Mouse (Mus musculus): Measurements from ENCODE around the gene Acp7. TPM values are rescaled to one million over a fixed set of nuclear protein-coding genes. Genes with fewer than 3 reads are reported as not detected.

Gene Acp7
- polyA plus RNA-seq, 1 experiment from 2014 or later: 0.29 TPM

DNA sequence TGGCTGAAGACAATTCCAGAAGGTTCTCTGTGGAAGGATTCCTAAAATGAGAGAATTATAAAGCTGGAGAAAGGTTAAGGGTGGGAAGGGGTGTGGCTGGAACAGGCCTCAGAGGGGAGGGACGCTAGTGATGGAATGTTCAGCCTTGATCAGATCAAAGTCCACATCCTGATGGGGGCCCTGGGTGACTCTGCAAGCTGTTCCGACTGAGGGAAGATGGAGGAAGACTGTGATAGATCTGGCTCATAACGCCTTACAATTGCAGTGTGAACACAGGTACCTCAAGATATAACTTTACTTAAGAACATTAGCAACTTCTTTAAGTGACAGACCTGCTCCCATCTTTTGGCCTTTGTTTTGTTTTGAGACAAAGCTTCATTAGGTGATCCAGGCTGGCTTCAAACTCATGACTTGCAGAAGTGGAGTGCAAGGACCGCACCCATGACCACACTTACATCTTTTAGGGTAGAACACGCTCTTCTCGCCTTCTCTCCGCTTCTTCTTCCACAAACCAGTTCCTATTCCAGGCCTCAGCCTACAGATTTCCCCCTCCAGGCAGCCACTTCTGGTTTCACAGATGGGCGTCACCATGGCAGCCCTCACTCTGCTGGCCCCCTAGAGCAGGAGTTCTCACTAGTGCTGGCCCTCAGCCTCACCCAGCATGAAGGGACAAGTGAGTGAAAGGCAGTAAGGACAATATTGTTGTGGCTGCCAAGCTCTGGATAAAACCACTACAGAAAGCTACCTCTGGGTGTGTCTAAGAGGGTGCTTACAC, 47.4 kb downstream of the Acp7 start:
- Histone ChIP-seq H3K4me3 (no peak overlapping the region), H3K9me3 (no peaks in the 10 kb centered on the region), H3K27me3 (no peaks in the 10 kb centered on the region), H3K27ac (replicated peaks) (no peak overlapping the region), H3K4me1 (replicated peaks) (peaks cover 57% of the 10 kb centered on the region), H3K36me3 (no peaks in the 10 kb centered on the region), H3K9ac (no peak overlapping the region), H3K4me2 (no peak overlapping the region)
- no peak for ATAC-seq (ENCODE audit: low FRiP score, low read depth)
- 83% methylated on average over 8 of the region's 8 CpGs for WGBS

GRCm38 (mm10) chr7:28582841-28583240, 48.3 kb downstream of the Acp7 start:
- ATAC-seq (ENCODE audit: low FRiP score, low read depth): no peak
- H3K36me3 ChIP-seq: no peaks in the 10 kb centered on the region
- H3K9ac ChIP-seq: no peak overlapping the region
- WGBS: 62% methylated on average over 11 of the region's 11 CpGs
- H3K27me3 ChIP-seq: no peaks in the 10 kb centered on the region
- H3K4me3 ChIP-seq: no peak overlapping the region
- H3K4me1 ChIP-seq (replicated peaks): peaks cover 53% of the 10 kb centered on the region
- no peak overlapping the region for H3K4me2 ChIP-seq
- H3K27ac ChIP-seq (replicated peaks): peak overlapping the region; percentile 18; the same call in 1 of the 2 replicates
- H3K9me3 ChIP-seq: no peaks in the 10 kb centered on the region

- 88% methylated on average over 4 of the region's 4 CpGs for WGBS
These were observed 49.4 kb downstream of the Acp7 start for GRCm38 (mm10) chr7:28581721-28582120.

DNA sequence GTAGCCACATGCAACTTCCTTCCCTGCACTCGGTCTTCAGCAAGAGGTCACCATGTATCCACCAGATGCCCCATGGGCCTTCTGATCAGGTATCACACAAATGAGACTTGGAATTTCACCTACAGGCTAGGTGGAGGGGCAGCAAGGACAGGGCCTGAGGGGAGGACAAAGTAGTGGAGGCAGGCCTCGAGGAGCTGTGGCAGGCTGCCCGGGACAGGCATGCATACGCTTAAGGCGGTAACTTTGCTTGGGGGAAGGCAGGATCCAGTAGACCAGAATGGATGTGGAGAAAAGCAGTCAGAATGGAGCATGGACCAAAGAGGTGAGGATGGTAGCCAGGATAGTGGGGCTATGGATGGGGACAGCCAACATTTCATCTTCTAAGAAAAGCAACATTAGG, 51.3 kb downstream of the Acp7 start:
- no peaks in the 10 kb centered on the region for H3K36me3 ChIP-seq
- H3K27ac ChIP-seq (replicated peaks): no peak overlapping the region
- ATAC-seq (ENCODE audit: low FRiP score, low read depth): no peak
- H3K27me3 ChIP-seq: no peaks in the 10 kb centered on the region
- peaks cover 38% of the 10 kb centered on the region for H3K4me1 ChIP-seq (replicated peaks)
- WGBS: 65% methylated on average over 5 of the region's 5 CpGs
- no peak overlapping the region for H3K9ac ChIP-seq
- no peaks in the 10 kb centered on the region for H3K9me3 ChIP-seq
- H3K4me2 ChIP-seq: no peak overlapping the region
- no peak overlapping the region for H3K4me3 ChIP-seq

More at GRCm38 (mm10) chr7:28581721-28582120, 49.4 kb downstream of the Acp7 start:
- Histone ChIP-seq H3K36me3 (no peaks in the 10 kb centered on the region), H3K9ac (no peak overlapping the region), H3K4me3 (no peak overlapping the region), H3K27me3 (no peaks in the 10 kb centered on the region), H3K27ac (replicated peaks) (no peak overlapping the region), H3K4me2 (no peak overlapping the region), H3K9me3 (no peaks in the 10 kb centered on the region), H3K4me1 (replicated peaks) (peaks cover 51% of the 10 kb centered on the region)
- no peak for ATAC-seq (ENCODE audit: low FRiP score, low read depth)

DNA sequence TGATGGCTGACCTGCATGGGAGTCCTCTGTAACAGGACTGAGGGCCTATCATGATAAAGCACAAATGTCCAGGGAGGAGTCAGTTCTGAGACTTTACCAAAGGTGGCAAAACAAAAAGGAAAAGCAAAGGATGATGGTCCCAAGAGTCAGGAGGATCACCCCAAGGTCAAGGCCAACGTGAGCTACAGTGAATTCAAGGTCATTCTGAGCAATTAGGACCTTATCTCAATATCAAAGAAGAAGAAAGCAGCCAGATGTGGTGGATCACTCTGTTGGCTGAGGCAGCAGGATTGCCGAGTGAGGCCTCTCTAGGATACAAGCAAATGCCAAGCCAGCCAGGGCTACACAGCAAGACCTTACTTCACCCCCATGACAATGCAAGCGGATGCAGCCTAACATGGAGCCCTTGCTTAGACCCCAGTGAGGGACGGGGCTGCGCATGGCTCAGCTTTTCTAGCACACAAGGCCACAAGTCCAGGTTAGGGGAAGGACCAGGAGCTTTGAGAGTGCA, 52.5 kb downstream of the Acp7 start:
- Histone ChIP-seq H3K36me3 (no peaks in the 10 kb centered on the region), H3K9ac (no peak overlapping the region), H3K4me2 (no peak overlapping the region), H3K4me3 (no peak overlapping the region), H3K4me1 (replicated peaks) (peaks cover 27% of the 10 kb centered on the region), H3K27me3 (no peaks in the 10 kb centered on the region), H3K27ac (replicated peaks) (no peak overlapping the region), H3K9me3 (no peaks in the 10 kb centered on the region)
- no peak for ATAC-seq (ENCODE audit: low FRiP score, low read depth)
- WGBS: 78% methylated on average over 5 of the region's 5 CpGs

DNA sequence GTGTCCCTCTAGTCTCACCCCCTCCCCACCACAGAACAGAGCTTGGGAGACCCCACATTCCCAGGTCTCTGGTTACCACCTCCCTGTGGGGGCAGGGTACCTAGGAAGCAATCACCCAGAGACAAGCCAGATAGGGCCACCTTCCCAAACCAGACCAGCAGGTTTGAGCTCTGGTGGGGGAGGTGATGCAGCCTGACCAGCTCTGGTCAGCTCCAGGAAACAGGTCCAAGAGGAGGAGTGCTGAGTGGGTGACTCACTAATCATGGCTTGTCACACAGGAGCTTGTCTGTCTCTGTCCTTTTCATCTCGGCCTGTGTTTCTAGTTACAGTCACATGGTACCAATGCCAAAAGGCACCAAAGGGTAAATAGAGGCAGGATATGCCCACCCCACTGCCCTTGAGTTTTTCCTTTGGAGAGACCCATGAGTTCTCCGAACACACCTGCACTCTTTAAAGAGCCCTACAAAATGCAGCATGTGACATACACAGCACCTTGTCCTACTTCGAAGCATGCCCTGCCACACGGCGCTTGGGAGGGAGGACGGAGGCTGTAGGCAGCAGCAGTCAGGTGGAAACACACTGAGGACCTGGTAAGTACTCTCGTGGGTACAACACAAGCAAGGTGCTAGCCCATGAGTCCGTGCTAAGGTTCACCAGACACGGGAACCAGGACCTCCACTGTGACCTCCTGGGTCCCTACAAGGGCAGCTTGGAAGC, 53.1 kb downstream of the Acp7 start:
- Histone ChIP-seq H3K36me3 (no peaks in the 10 kb centered on the region), H3K4me3 (no peak overlapping the region), H3K4me2 (no peak overlapping the region), H3K27me3 (no peaks in the 10 kb centered on the region), H3K4me1 (replicated peaks) (peaks cover 21% of the 10 kb centered on the region), H3K27ac (replicated peaks) (no peak overlapping the region), H3K9ac (no peak overlapping the region), H3K9me3 (no peaks in the 10 kb centered on the region)
- ATAC-seq (ENCODE audit: low FRiP score, low read depth): no peak
- WGBS: 83% methylated on average over 9 of the region's 9 CpGs

- no peaks in the 10 kb centered on the region for H3K36me3 ChIP-seq
- no peak overlapping the region for H3K9ac ChIP-seq
- H3K4me2 ChIP-seq: no peak overlapping the region
- no peak overlapping the region for H3K4me3 ChIP-seq
- ATAC-seq (ENCODE audit: low FRiP score, low read depth): peak; percentile 67; the same call in 1 of the 2 replicates
- WGBS: 70% methylated on average over 5 of the region's 5 CpGs
- H3K27me3 ChIP-seq: no peaks in the 10 kb centered on the region
- H3K27ac ChIP-seq (replicated peaks): no peak overlapping the region
- H3K9me3 ChIP-seq: no peaks in the 10 kb centered on the region
- H3K4me1 ChIP-seq (replicated peaks): peaks cover 17% of the 10 kb centered on the region
These were observed 54.7 kb downstream of the Acp7 start for GRCm38 (mm10) chr7:28576271-28576914.

DNA sequence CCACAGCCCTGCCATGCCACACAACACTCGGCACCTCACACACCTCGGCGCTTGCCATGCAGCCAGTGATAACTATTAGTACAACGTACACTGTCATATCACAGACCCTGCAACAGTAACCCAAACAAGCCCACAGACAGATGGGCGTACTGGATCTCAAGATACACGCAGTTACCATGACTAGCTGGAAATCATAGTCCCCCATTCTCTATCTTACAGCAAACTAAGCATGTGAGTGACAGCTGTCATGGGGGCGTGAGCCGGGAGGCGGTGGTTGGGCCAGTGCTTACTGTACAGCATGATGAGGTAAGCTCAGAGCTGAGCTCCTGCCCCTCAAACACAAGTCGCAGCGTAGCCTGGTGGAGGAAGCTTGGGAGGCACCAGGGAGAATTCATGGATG, 55.5 kb downstream of the Acp7 start:
- Histone ChIP-seq H3K4me2 (no peak overlapping the region), H3K36me3 (no peaks in the 10 kb centered on the region), H3K27ac (replicated peaks) (no peak overlapping the region), H3K9me3 (no peaks in the 10 kb centered on the region), H3K4me3 (no peak overlapping the region), H3K27me3 (no peaks in the 10 kb centered on the region), H3K9ac (no peak overlapping the region), H3K4me1 (replicated peaks) (peaks cover 23% of the 10 kb centered on the region)
- ATAC-seq (ENCODE audit: low FRiP score, low read depth): no peak
- 94% methylated on average over 11 of the region's 11 CpGs for WGBS

- Histone ChIP-seq H3K9ac (no peak overlapping the region), H3K4me2 (no peak overlapping the region), H3K9me3 (no peaks in the 10 kb centered on the region), H3K4me3 (no peak overlapping the region), H3K4me1 (replicated peaks) (peaks cover 22% of the 10 kb centered on the region), H3K27ac (replicated peaks) (no peak overlapping the region), H3K36me3 (no peaks in the 10 kb centered on the region), H3K27me3 (no peaks in the 10 kb centered on the region)
- 91% methylated on average over 3 of the region's 3 CpGs for WGBS
- ATAC-seq (ENCODE audit: low FRiP score, low read depth): no peak
These were observed 57.9 kb downstream of the Acp7 start for GRCm38 (mm10) chr7:28573236-28573635.

- H3K36me3 ChIP-seq: peaks cover 3% of the 10 kb centered on the region; the same call in 1 of the 2 replicates
- no peak overlapping the region for H3K9ac ChIP-seq
- WGBS: 87% methylated on average over 5 of the region's 5 CpGs
- peaks cover 22% of the 10 kb centered on the region for H3K4me1 ChIP-seq (replicated peaks)
- no peak overlapping the region for H3K27ac ChIP-seq (replicated peaks)
- ATAC-seq (ENCODE audit: low FRiP score, low read depth): no peak
- H3K4me2 ChIP-seq: no peak overlapping the region
- no peaks in the 10 kb centered on the region for H3K9me3 ChIP-seq
- H3K27me3 ChIP-seq: no peaks in the 10 kb centered on the region
- no peak overlapping the region for H3K4me3 ChIP-seq
These were observed 58.4 kb downstream of the Acp7 start for GRCm38 (mm10) chr7:28572689-28573088.

- Histone ChIP-seq H3K36me3 (peaks cover 15% of the 10 kb centered on the region), H3K4me2 (no peak overlapping the region), H3K9ac (no peak overlapping the region), H3K4me1 (replicated peaks) (peaks cover 11% of the 10 kb centered on the region), H3K27ac (replicated peaks) (peak overlapping the region; percentile 20; the same call in 1 of the 2 replicates), H3K27me3 (no peaks in the 10 kb centered on the region), H3K4me3 (no peak overlapping the region), H3K9me3 (no peaks in the 10 kb centered on the region)
- ATAC-seq (ENCODE audit: low FRiP score, low read depth): no peak
- WGBS: 51% methylated on average over 5 of the region's 5 CpGs
These were observed 60.0 kb downstream of the Acp7 start for GRCm38 (mm10) chr7:28570982-28571682.

Measured in hindbrain, embryonic 15.5 days (tissue).